Mouse (Mus musculus): ENCODE data around the gene Atp6v1f. TPM values are rescaled to one million over a fixed set of nuclear protein-coding genes. Genes with fewer than 3 reads are reported as not detected.

Atp6v1f gene
- 342 TPM for polyA plus RNA-seq (2017; shearing (Covaris generic))

DNA sequence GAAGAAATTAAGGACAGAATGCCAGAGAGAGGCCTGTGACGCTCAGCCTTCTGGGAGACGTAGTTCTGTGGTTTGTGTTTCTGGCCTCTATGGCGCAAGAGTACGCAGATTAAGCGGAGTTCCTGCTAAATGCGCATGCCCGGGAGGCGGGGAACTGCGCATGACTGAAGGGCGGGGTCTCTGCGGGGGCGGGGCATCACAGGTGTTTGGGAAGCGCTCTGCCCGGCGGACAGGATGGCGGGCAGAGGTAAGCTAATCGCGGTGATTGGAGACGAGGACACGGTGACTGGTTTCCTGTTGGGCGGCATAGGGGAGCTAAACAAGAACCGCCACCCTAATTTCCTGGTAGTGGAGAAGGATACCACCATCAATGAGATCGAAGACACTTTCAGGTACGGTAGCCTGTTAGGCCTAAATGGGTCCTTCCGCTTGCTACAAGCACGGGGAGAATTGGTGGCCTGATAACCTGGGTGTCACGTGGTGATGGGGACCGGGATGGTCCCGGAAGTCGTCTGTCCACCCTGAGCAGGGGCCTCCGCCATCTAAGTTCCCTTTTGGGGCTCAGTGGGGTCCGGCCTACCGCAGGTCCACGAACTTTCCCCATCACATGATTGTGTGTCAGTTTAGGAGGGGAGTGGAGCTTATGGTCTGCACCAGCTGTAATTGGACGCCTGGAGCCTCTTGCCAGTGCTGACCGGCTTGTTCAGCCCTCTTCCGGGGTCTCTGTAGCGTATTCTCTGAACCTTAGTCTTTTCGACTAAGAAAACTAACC, at the start of gene Atp6v1f:
Gene Atp6v1f, plus strand, starts transcription at position 136 of the 772 bp plus-strand sequence.

DNA sequence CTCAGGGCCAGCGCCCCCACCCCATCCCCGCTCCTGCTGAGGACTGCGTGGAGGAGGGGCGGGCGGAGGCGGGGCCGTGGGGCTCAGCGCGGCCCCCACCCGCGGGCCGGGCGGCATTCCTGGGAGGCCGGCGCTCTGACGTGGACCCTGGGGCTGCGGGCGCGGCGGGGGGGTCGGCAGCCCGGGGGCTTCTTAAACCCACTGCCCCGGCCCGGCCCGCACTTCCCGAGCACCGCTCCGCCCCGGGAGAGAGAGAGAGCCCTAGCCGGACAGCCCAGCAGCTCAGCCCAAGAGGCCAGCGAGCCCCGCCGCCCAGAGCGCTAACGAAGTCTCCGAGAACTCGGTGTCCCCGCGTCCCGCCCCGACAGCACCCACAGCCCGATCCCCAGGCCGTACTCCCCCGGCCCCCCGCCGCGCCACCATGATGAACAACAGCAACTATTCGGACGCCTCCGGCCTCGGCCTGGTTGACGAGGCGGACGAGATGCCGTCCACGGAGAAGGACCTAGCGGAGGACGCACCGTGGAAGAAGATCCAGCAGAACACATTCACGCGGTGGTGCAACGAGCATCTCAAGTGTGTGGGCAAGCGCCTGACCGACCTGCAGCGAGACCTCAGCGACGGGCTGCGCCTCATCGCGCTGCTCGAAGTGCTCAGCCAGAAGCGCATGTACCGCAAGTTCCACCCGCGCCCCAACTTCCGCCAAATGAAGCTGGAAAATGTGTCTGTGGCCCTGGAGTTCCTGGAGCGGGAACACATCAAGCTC, 34.3 kb upstream of the Atp6v1f start, which contains the start of gene Flnc:
Gene Flnc, plus strand, starts transcription at position 219 of the 766 bp plus-strand sequence.

DNA sequence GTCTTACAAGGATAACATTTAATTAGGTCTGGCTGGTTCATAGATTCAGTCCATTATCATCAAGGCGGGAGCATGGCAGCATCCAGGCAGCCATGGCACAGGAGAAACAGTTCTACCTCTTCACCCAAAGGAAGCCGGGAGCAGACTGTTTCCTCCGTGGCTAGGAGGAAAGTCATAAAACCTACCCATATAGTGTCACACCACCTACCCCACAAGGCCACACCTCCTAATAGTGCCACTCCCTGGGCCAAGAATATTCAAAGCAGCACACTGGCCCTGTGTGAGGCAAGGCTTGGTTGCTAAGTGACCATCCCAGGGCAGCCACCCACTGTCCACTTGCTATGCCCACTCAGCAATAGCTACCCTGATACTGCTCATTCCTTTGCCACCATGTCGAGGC, 3.6 kb downstream of the Atp6v1f start, which contains the start of gene Atp6v1fnb:
Gene Atp6v1fnb, plus strand, starts transcription at position 301 of the 400 bp plus-strand sequence.

DNA sequence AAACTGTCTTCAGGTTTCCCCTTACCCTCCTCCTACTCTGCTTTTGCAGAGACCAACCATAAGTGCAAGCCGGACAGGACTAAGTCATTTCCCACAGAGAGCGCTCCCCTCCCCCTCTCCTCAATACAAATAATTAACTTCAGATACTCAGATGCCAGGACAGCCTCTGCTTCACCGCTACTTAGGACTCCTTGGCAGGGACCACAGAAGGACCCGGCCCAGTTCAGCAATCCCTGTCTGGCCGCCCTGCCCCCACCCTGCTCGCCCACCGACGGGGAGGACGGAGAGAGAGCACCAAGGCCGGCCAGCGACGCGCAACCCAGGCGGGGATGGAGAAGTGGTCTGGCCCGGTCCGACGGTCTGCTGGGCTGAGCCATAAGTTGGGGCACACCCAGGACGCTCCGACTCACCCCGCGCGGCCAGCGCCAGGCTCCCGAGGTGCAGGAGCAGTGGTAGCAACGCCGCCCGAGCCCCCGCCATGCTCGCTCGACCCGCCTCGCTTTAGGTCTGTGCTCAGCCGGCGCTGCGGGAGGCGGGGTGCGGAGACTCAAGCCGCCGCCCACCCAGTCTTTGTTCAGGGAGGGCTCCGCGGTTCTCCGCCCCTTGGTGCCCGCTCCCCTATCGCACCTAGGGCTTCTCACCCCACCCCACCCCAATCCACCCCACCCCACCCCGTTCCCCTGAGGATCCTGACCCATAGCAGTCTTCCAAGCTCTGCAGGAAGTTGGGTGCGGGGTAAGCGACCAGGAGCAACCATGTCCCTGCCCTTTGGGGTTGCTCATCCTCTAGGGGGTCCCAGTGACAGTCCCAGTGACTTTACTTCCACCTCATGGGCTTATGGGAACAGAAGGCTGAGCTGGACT, 40.2 kb downstream of the Atp6v1f start, which contains the start of gene Kcp:
Gene Kcp, minus strand, starts transcription at position 506 of the 863 bp plus-strand sequence.

Other genes with a start within 250 kb of the Atp6v1f start
- gene Hilpda, start 195.2 kb upstream of the Atp6v1f start, polyA plus RNA-seq (2017; shearing (Covaris generic)), result 33.7 TPM
- gene Fam71f2, start 188.1 kb upstream of the Atp6v1f start, polyA plus RNA-seq (2017; shearing (Covaris generic)), result 0.92 TPM
- gene Fam71f1, start 148.6 kb upstream of the Atp6v1f start, polyA plus RNA-seq (2017; shearing (Covaris generic)), result not detected
- gene Calu, start 119.6 kb upstream of the Atp6v1f start, polyA plus RNA-seq (2017; shearing (Covaris generic)), result 101 TPM
- gene Opn1sw, start 79.2 kb upstream of the Atp6v1f start, polyA plus RNA-seq (2017; shearing (Covaris generic)), result 0.17 TPM
- 1.4 TPM for gene Ccdc136, start 71.4 kb upstream of the Atp6v1f start, polyA plus RNA-seq (2017; shearing (Covaris generic))
- 0.04 TPM for gene Flnc, start 34.5 kb upstream of the Atp6v1f start, polyA plus RNA-seq (2017; shearing (Covaris generic))
- 0.43 TPM for gene Atp6v1fnb, start 3.7 kb downstream of the Atp6v1f start, polyA plus RNA-seq (2017; shearing (Covaris generic))
- 0.51 TPM for gene Kcp, start 40.2 kb downstream of the Atp6v1f start, polyA plus RNA-seq (2017; shearing (Covaris generic))
- gene Irf5, start 58.9 kb downstream of the Atp6v1f start, polyA plus RNA-seq (2017; shearing (Covaris generic)), result 27.7 TPM
- gene Tnpo3, start 142.2 kb downstream of the Atp6v1f start, polyA plus RNA-seq (2017; shearing (Covaris generic)), result 95.9 TPM
- gene Tspan33, start 226.5 kb downstream of the Atp6v1f start, polyA plus RNA-seq (2017; shearing (Covaris generic)), result 0.18 TPM